Mouse (Mus musculus): ENCODE measurements around the gene Fgfr3.

Gene Fgfr3

GRCm38 (mm10) chr5:33698669-33699068 is 22.8 kb upstream of the Fgfr3 start:
- no peak for DNase-seq

- no peak for DNase-seq
These were observed 21.5 kb upstream of the Fgfr3 start for GRCm38 (mm10) chr5:33700010-33700409.

- DNase-seq, result no peak
These were observed 19.6 kb upstream of the Fgfr3 start for GRCm38 (mm10) chr5:33701832-33702231.

- no peak for DNase-seq
These were observed 17.5 kb upstream of the Fgfr3 start for GRCm38 (mm10) chr5:33703999-33704398.

GRCm38 (mm10) chr5:33704945-33705611 is 16.4 kb upstream of the Fgfr3 start:
- DNase-seq, result no peak

GRCm38 (mm10) chr5:33705612-33706349 is 15.7 kb upstream of the Fgfr3 start:
- DNase-seq, result no peak

GRCm38 (mm10) chr5:33706350-33706629 is 15.2 kb upstream of the Fgfr3 start:
- DNase-seq, result no peak

GRCm38 (mm10) chr5:33707163-33707562 is 14.3 kb upstream of the Fgfr3 start:
- DNase-seq, result no peak

GRCm38 (mm10) chr5:33709037-33709436 is 12.4 kb upstream of the Fgfr3 start:
- DNase-seq, result no peak

- DNase-seq, result no peak
These were observed 8.9 kb upstream of the Fgfr3 start for GRCm38 (mm10) chr5:33712550-33712949.

GRCm38 (mm10) chr5:33715182-33715581 is 6.3 kb upstream of the Fgfr3 start:
- no peak for DNase-seq

GRCm38 (mm10) chr5:33716467-33716866 is 5.0 kb upstream of the Fgfr3 start:
- DNase-seq, result no peak

- DNase-seq, result no peak
These were observed 3.0 kb upstream of the Fgfr3 start for GRCm38 (mm10) chr5:33718460-33718859.

- DNase-seq, result no peak
These were observed 503 bp upstream of the Fgfr3 start for GRCm38 (mm10) chr5:33720852-33721490.

- no peak for DNase-seq
These were observed 968 bp downstream of the Fgfr3 start for GRCm38 (mm10) chr5:33722266-33723018.

- peak; percentile 57 for DNase-seq
These were observed 1.7 kb downstream of the Fgfr3 start for GRCm38 (mm10) chr5:33723019-33723640.

GRCm38 (mm10) chr5:33723641-33724465 is 2.4 kb downstream of the Fgfr3 start:
- DNase-seq, result peak; percentile 76

- DNase-seq, result no peak
These were observed 4.7 kb downstream of the Fgfr3 start for GRCm38 (mm10) chr5:33726081-33726647.

GRCm38 (mm10) chr5:33726891-33727290 is 5.4 kb downstream of the Fgfr3 start:
- no peak for DNase-seq

- peak; percentile 80 for DNase-seq
These were observed 7.4 kb downstream of the Fgfr3 start for GRCm38 (mm10) chr5:33728841-33729240.

GRCm38 (mm10) chr5:33730516-33730915 is 9.0 kb downstream of the Fgfr3 start:
- DNase-seq, result no peak

- DNase-seq, result no peak
These were observed 9.6 kb downstream of the Fgfr3 start for GRCm38 (mm10) chr5:33731051-33731450.
